Mouse (Mus musculus) intestine, embryonic 15.5 days (tissue): ENCODE data around the gene F830045P16Rik. TPM values are rescaled to one million over a fixed set of nuclear protein-coding genes. Genes with fewer than 3 reads are reported as not detected.

Experiments used
- ATAC-seq: fragments of 200-750 bp; cut with Nextera tagmentation; 2 replicates; pipeline ENCODE4 v1.8.0; 2017; ENCODE audit warnings: moderate TSS enrichment, moderate library complexity
- H3K27ac ChIP-seq: fragments of 300-500 bp; sonication (generic); 2 replicates; pipeline ENCODE4 v1.5.1; 2015; ENCODE audit warnings: mild to moderate bottlenecking, inconsistent platforms
- H3K27me3 ChIP-seq: fragments of 300-500 bp; sonication (generic); replicated peaks from 2 replicates; pipeline ENCODE4 v1.6.1; 2015; ENCODE audit warnings: inconsistent platforms
- H3K36me3 ChIP-seq: fragments of 300-500 bp; sonication (generic); 2 replicates; pipeline ENCODE4 v1.6.1; 2015; ENCODE audit warnings: inconsistent platforms
- H3K4me1 ChIP-seq: fragments of 300-500 bp; sonication (generic); replicated peaks from 2 replicates; pipeline ENCODE4 v1.6.1; 2015; ENCODE audit warnings: inconsistent platforms
- H3K4me2 ChIP-seq: fragments of 300-500 bp; sonication (generic); replicated peaks from 2 replicates; pipeline ENCODE4 v1.6.1; 2015; ENCODE audit warnings: mild to moderate bottlenecking, inconsistent platforms
- H3K4me3 ChIP-seq: fragments of 300-500 bp; sonication (generic); replicated peaks from 2 replicates; pipeline ENCODE4 v1.5.1; 2015; ENCODE audit warnings: inconsistent platforms
- H3K9ac ChIP-seq: fragments of 300-500 bp; sonication (generic); 2 replicates; pipeline ENCODE4 v1.6.1; 2015; ENCODE audit warnings: inconsistent platforms
- H3K9me3 ChIP-seq: fragments of 300-500 bp; sonication (generic); 2 replicates; pipeline ENCODE4 v1.6.1; 2016; ENCODE audit warnings: inconsistent platforms
- WGBS: fragments of 180-500 bp; shearing (Covaris S2); methylation state at CpG from one replicate; pipeline ENCODE4 v1.1.7; 2015; 5-methylcytosine and 5-hydroxymethylcytosine counted together
- polyA plus RNA-seq: library from polyadenylated mRNA; unstranded; fragments of >200 nt; fragmentation: Nextera tagmentation; extraction: Ambion mirVana; gene quantifications from 2 replicates; pipeline ENCODE4 v1.2.1, GENCODE M21; 2015

F830045P16Rik gene
- polyA plus RNA-seq, 1 experiment from 2014 or later: not detected

DNA sequence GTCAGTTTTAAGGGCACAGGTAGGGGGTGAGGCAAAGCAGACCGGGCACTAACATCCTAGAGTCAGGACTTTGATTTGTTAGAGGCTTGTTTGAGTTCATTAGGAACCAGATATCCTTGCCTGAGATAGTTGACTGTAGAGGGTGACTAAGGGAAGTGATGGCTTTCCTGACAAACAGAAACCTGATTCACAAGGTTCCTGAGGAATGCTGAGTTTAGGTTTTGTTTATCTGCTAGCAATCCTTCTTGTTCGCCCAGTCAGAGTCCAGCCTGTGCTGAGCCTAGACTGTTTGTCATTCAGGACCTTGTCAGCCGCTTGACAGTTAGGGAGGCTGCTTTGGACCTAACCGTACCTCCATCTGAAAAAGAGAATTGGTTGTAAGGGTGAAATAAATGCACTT is 2.8 kb upstream of the F830045P16Rik start:
- WGBS: 13% methylated on average over 4 of the region's 4 CpGs
- Histone ChIP-seq H3K4me2 (no peak overlapping the region), H3K27ac (no peak overlapping the region), H3K36me3 (no peaks in the 10 kb centered on the region), H3K4me3 (no peak overlapping the region), H3K27me3 (no peaks in the 10 kb centered on the region), H3K9me3 (no peaks in the 10 kb centered on the region), H3K4me1 (no peaks in the 10 kb centered on the region), H3K9ac (no peak overlapping the region)
- ATAC-seq: peak; percentile 54; the same call in 1 of the 2 replicates

DNA sequence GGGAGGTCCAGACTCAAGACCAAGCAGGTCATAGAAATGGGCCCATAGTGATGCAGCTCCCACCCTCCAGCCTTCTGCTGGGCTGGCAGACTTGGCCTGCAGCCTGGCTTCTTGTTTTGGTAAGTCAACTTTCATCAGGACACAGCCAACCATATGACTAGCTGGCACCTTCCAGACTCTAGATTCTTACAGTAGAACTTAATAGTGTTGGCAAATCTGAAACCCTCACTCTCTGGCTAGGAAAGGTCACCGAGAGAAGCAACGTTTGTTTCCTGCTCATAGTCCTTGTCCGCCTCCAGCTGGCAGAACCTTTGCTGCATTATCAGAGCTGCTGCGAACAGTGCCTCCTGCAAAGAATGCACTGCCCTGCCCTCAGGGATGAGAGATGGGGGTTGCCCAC is 1.5 kb upstream of the F830045P16Rik start:
- no peak overlapping the region for H3K9ac ChIP-seq
- 69% methylated on average over 4 of the region's 4 CpGs for WGBS
- H3K9me3 ChIP-seq: no peaks in the 10 kb centered on the region
- no peaks in the 10 kb centered on the region for H3K36me3 ChIP-seq
- H3K27me3 ChIP-seq: no peaks in the 10 kb centered on the region
- no peaks in the 10 kb centered on the region for H3K4me1 ChIP-seq
- no peak overlapping the region for H3K27ac ChIP-seq
- no peak overlapping the region for H3K4me3 ChIP-seq
- no peak for ATAC-seq
- no peak overlapping the region for H3K4me2 ChIP-seq

DNA sequence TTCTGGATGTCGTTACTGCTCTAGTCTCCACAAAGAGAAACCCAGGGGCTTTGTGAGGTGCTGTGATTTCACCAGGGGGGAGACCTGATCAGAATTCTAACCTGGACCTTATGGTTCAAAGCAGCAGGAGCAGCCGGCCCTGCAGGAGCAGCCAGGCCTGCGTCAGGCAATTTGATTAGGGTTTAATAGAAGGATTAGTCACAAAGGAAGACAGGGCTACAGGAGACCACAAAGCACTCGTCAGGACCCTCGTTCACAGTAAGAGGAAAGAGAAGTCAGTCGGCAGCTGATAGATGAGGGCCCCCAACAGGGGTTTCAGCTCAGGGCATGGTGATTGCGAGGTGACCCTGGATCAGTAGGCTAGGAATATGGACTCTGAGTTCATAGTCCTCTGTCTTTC is 958 bp upstream of the F830045P16Rik start:
- Histone ChIP-seq H3K27me3 (no peaks in the 10 kb centered on the region), H3K36me3 (no peaks in the 10 kb centered on the region), H3K4me2 (no peak overlapping the region), H3K4me1 (no peaks in the 10 kb centered on the region), H3K27ac (no peak overlapping the region), H3K4me3 (no peak overlapping the region), H3K9ac (no peak overlapping the region), H3K9me3 (no peaks in the 10 kb centered on the region)
- ATAC-seq: no peak
- 39% methylated on average over 7 of the region's 7 CpGs for WGBS

- Histone ChIP-seq H3K4me1 (no peaks in the 10 kb centered on the region), H3K4me2 (no peak overlapping the region), H3K4me3 (no peak overlapping the region), H3K9me3 (no peaks in the 10 kb centered on the region), H3K9ac (no peak overlapping the region), H3K36me3 (no peaks in the 10 kb centered on the region), H3K27ac (no peak overlapping the region), H3K27me3 (no peaks in the 10 kb centered on the region)
- ATAC-seq: no peak
- 71% methylated on average over 1 of the region's 1 CpGs for WGBS
Observed at GRCm38 (mm10) chr2:129536926-129537325, 524 bp upstream of the F830045P16Rik start.

GRCm38 (mm10) chr2:129534886-129535591 is 1.4 kb downstream of the F830045P16Rik start:
- H3K4me3 ChIP-seq: no peak overlapping the region
- H3K27me3 ChIP-seq: no peaks in the 10 kb centered on the region
- H3K27ac ChIP-seq: no peak overlapping the region
- 52% methylated on average over 5 of the region's 5 CpGs for WGBS
- H3K9ac ChIP-seq: no peak overlapping the region
- no peaks in the 10 kb centered on the region for H3K9me3 ChIP-seq
- no peak overlapping the region for H3K4me2 ChIP-seq
- no peaks in the 10 kb centered on the region for H3K4me1 ChIP-seq
- ATAC-seq: no peak
- H3K36me3 ChIP-seq: no peaks in the 10 kb centered on the region

- Histone ChIP-seq H3K9me3 (no peaks in the 10 kb centered on the region), H3K36me3 (no peaks in the 10 kb centered on the region), H3K27ac (no peak overlapping the region), H3K27me3 (no peaks in the 10 kb centered on the region), H3K4me2 (no peak overlapping the region), H3K4me3 (no peak overlapping the region), H3K9ac (no peak overlapping the region), H3K4me1 (peaks cover 4% of the 10 kb centered on the region; the same call in 1 of the 2 replicates)
- no peak for ATAC-seq
- WGBS: 60% methylated on average over 2 of the region's 2 CpGs
Observed at GRCm38 (mm10) chr2:129531890-129532289, 4.5 kb downstream of the F830045P16Rik start.

DNA sequence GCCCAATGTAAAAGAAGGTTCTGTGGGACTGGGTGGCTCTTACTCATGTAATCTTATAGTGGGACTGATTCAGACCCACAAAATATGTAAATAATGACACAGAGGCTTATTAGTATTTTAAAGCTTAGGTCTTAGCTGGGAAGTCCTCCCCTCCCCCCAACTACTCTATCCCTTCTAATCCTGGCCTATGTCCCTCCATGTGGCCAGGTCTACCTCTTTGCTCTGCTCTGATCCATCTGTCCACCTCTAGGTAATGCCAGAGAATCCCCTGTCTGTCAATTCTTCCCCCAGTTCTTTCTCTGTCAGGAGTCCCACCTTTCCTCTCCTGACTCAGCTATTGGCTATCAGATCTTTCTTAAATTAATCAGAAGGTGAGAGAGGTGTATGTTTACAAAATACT is 5.3 kb downstream of the F830045P16Rik start:
- Histone ChIP-seq H3K36me3 (no peaks in the 10 kb centered on the region), H3K4me2 (no peak overlapping the region), H3K4me1 (peaks cover 6% of the 10 kb centered on the region; the same call in 1 of the 2 replicates), H3K27ac (no peak overlapping the region), H3K27me3 (no peaks in the 10 kb centered on the region), H3K9me3 (no peaks in the 10 kb centered on the region), H3K9ac (no peak overlapping the region), H3K4me3 (no peak overlapping the region)
- ATAC-seq: no peak

- 0 out of 2 replicates have a peak overlapping the region, but pooled peaks have one; percentile 17 for H3K27ac ChIP-seq
- H3K9me3 ChIP-seq: no peaks in the 10 kb centered on the region
- 36% methylated on average over 14 of the region's 14 CpGs for WGBS
- peaks cover 6% of the 10 kb centered on the region; the same call in 1 of the 2 replicates for H3K4me1 ChIP-seq
- no peaks in the 10 kb centered on the region for H3K27me3 ChIP-seq
- H3K9ac ChIP-seq: no peak overlapping the region
- no peak overlapping the region for H3K4me2 ChIP-seq
- H3K36me3 ChIP-seq: no peaks in the 10 kb centered on the region
- ATAC-seq: peak; percentile 82
- no peak overlapping the region for H3K4me3 ChIP-seq
Observed at GRCm38 (mm10) chr2:129529297-129530209, 6.8 kb downstream of the F830045P16Rik start.

DNA sequence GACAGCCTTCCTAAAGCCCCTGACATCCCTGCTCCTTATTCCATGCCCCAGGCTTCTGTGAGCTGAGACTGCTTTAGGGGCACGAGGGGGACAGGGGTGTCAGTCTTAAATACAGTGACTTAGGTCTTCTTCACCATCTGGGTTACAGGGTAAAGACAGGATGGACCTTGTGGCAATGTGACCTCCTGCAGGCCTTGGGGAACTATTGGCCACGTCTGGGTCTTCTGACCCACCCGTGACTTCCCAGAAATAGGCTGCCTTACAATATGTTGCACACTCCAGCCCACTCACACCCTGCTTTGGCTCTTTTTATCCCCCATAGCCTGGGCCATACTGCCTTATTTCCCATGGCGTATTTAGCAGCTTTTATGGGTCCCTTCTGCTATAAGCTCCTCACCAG is 8.5 kb downstream of the F830045P16Rik start:
- Histone ChIP-seq H3K27ac (0 out of 2 replicates have a peak overlapping the region, but pooled peaks have one; percentile 13), H3K9me3 (no peaks in the 10 kb centered on the region), H3K27me3 (no peaks in the 10 kb centered on the region), H3K9ac (no peak overlapping the region), H3K4me2 (no peak overlapping the region), H3K4me1 (peaks cover 6% of the 10 kb centered on the region; the same call in 1 of the 2 replicates), H3K36me3 (no peaks in the 10 kb centered on the region), H3K4me3 (no peak overlapping the region)
- 86% methylated on average over 4 of the region's 4 CpGs for WGBS
- ATAC-seq: no peak

DNA sequence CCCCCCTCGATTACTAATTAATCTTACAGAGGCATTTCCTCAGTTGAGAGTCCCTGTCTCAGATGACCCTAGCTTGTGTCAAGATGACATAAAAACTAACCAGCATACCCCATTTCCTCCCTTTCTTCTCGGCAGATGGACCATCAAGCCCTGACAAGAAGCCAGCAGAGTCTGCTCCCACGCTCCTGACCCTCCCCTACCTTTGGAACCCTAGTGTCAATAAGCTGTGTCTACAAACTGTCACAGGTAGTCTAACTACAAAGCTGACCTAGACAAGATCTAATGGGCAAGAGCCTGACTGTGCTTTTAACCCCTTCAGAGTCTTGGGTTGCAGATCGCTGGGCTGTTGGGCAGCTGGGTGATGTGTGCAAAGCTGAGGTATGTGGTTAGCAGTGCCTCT is 10.1 kb downstream of the F830045P16Rik start:
- no peaks in the 10 kb centered on the region for H3K27me3 ChIP-seq
- no peak overlapping the region for H3K9ac ChIP-seq
- WGBS: 53% methylated on average over 4 of the region's 4 CpGs
- H3K36me3 ChIP-seq: no peaks in the 10 kb centered on the region
- no peak overlapping the region for H3K4me2 ChIP-seq
- no peak overlapping the region for H3K4me3 ChIP-seq
- H3K9me3 ChIP-seq: no peaks in the 10 kb centered on the region
- no peak overlapping the region for H3K27ac ChIP-seq
- peaks cover 6% of the 10 kb centered on the region; the same call in 1 of the 2 replicates for H3K4me1 ChIP-seq
- ATAC-seq: no peak

DNA sequence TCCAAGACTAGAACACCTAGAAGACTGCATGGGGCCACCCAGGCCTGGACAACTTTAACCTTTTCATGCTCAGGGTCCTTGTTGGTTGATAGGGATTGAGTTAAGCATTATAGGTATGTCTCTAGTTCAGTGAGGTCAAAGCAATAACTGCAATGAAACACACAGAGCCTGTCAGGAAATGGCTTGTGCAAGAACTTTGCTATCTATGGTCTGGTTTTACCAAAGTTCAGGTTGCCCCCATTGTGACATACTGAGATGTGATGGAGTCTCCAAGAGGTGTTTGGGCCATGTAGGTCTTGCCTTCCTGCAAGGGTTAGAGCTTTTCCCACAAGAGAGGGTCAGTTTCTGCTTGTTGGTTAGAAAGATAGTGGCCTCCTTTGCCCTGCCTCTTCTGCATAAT is 10.8 kb downstream of the F830045P16Rik start:
- Histone ChIP-seq H3K4me2 (no peak overlapping the region), H3K4me3 (no peak overlapping the region), H3K27ac (no peak overlapping the region), H3K9ac (no peak overlapping the region), H3K27me3 (no peaks in the 10 kb centered on the region), H3K9me3 (no peaks in the 10 kb centered on the region), H3K36me3 (no peaks in the 10 kb centered on the region), H3K4me1 (peaks cover 6% of the 10 kb centered on the region; the same call in 1 of the 2 replicates)
- ATAC-seq: no peak

DNA sequence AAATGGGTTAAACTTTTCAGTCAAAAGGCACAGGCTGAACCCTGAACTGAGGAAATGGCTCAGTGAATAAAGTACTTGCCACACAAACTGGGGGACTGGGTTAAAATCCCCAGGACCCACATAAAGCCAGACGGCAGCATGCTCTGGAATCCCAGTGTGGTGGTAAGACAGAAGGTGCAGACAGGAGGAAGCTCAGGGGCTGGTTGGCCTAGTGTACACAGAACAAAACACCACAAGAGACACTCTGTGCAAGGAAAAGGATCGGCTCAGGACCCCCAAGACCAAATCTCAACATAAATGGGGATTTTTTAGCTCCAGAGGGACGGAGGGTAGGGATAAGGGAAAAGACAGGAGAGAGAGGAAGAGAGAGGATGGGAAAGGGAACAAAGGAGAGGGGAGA is 17.9 kb downstream of the F830045P16Rik start:
- Histone ChIP-seq H3K27ac (no peak overlapping the region), H3K4me3 (no peak overlapping the region), H3K9ac (no peak overlapping the region), H3K9me3 (no peaks in the 10 kb centered on the region), H3K36me3 (no peaks in the 10 kb centered on the region), H3K27me3 (no peaks in the 10 kb centered on the region), H3K4me1 (no peaks in the 10 kb centered on the region), H3K4me2 (no peak overlapping the region)
- 73% methylated on average over 3 of the region's 3 CpGs for whole genome bisulfite sequencing
- ATAC-seq: no peak
